Mouse (Mus musculus): ENCODE measurements around the gene Tbc1d10a. TPM values are rescaled to one million over a fixed set of nuclear protein-coding genes. Genes with fewer than 3 reads are reported as not detected.

Tbc1d10a gene
- polyA plus RNA-seq (2016; fragmentation: Nextera tagmentation; extraction: Ambion mirVana) = 26.3 and 26.4 TPM in 2 replicates

- WGBS = under 1% methylated on average over 71 of the region's 71 CpGs
- Histone ChIP-seq H3K4me3 (peak within 1 kb of the TSS; percentile 91), H3K4me1 (peaks cover 21% of the 10 kb centered on the region), H3K27ac (replicated peaks) (peak within 1 kb of the TSS; percentile 84), H3K27me3 (ENCODE audit: low read depth, poor library complexity, severe bottlenecking) (peaks cover 11% of the 10 kb centered on the region), H3K36me3 (peaks cover 23% of the 10 kb centered on the region), H3K9me3 (replicated peaks) (no peaks in the 10 kb centered on the region)
- peak; percentile 98 for DNase-seq (ENCODE audit: low spot score)
These were observed at the start of gene Tbc1d10a for GRCm38 (mm10) chr11:4186486-4187317. Gene Tbc1d10a (plus strand): TSS chr11:4186789.

- H3K36me3 ChIP-seq = peaks cover 70% of the 10 kb centered on the region
- WGBS = 76% methylated on average over 2 of the region's 2 CpGs
These were observed 47.6 kb upstream of the Tbc1d10a start for GRCm38 (mm10) chr11:4138964-4139363.

GRCm38 (mm10) chr11:4141505-4141904 is 45.1 kb upstream of the Tbc1d10a start:
- H3K4me1 ChIP-seq = peaks cover 7% of the 10 kb centered on the region
- DNase-seq (ENCODE audit: low spot score) = no peak
- no peak overlapping the region for H3K27ac ChIP-seq (replicated peaks)
- no peaks in the 10 kb centered on the region for H3K9me3 ChIP-seq (replicated peaks)
- peaks cover 80% of the 10 kb centered on the region for H3K36me3 ChIP-seq
- H3K4me3 ChIP-seq = no peak overlapping the region
- H3K27me3 ChIP-seq (ENCODE audit: low read depth, poor library complexity, severe bottlenecking) = no peaks in the 10 kb centered on the region

More at GRCm38 (mm10) chr11:4138964-4139363, 47.6 kb upstream of the Tbc1d10a start:
- no peak for DNase-seq (ENCODE audit: low spot score)
- Histone ChIP-seq H3K27ac (replicated peaks) (no peak overlapping the region), H3K4me3 (no peak overlapping the region), H3K4me1 (peaks cover 21% of the 10 kb centered on the region), H3K27me3 (ENCODE audit: low read depth, poor library complexity, severe bottlenecking) (no peaks in the 10 kb centered on the region), H3K9me3 (replicated peaks) (no peaks in the 10 kb centered on the region)

- no peaks in the 10 kb centered on the region for H3K27me3 ChIP-seq (ENCODE audit: low read depth, poor library complexity, severe bottlenecking)
- WGBS = 86% methylated on average over 4 of the region's 4 CpGs
- no peak overlapping the region for H3K27ac ChIP-seq (replicated peaks)
- H3K4me3 ChIP-seq = no peak overlapping the region
- peaks cover 3% of the 10 kb centered on the region; the same call in 1 of the 2 replicates for H3K4me1 ChIP-seq
- no peaks in the 10 kb centered on the region for H3K9me3 ChIP-seq (replicated peaks)
- peaks cover 76% of the 10 kb centered on the region for H3K36me3 ChIP-seq
- DNase-seq (ENCODE audit: low spot score) = no peak
These were observed 44.2 kb upstream of the Tbc1d10a start for GRCm38 (mm10) chr11:4142352-4142751.

- WGBS = 92% methylated on average over 21 of the region's 21 CpGs
- Histone ChIP-seq H3K4me3 (no peak overlapping the region), H3K9me3 (replicated peaks) (no peaks in the 10 kb centered on the region), H3K27me3 (ENCODE audit: low read depth, poor library complexity, severe bottlenecking) (no peaks in the 10 kb centered on the region), H3K27ac (replicated peaks) (no peak overlapping the region), H3K36me3 (peaks cover 68% of the 10 kb centered on the region), H3K4me1 (peaks cover 9% of the 10 kb centered on the region)
- no peak for DNase-seq (ENCODE audit: low spot score)
These were observed 43.1 kb upstream of the Tbc1d10a start for GRCm38 (mm10) chr11:4143281-4144062.

- WGBS = 81% methylated on average over 6 of the region's 6 CpGs
- Histone ChIP-seq H3K27me3 (ENCODE audit: low read depth, poor library complexity, severe bottlenecking) (no peaks in the 10 kb centered on the region), H3K4me3 (no peak overlapping the region), H3K27ac (replicated peaks) (0 out of 2 replicates have a peak overlapping the region, but pooled peaks have one; percentile 9), H3K9me3 (replicated peaks) (no peaks in the 10 kb centered on the region), H3K36me3 (peaks cover 49% of the 10 kb centered on the region), H3K4me1 (peaks cover 9% of the 10 kb centered on the region)
- no peak for DNase-seq (ENCODE audit: low spot score)
These were observed 40.2 kb upstream of the Tbc1d10a start for GRCm38 (mm10) chr11:4146381-4146780.

- 0 out of 2 replicates have a peak overlapping the region, but pooled peaks have one; percentile 55 for H3K27ac ChIP-seq (replicated peaks)
- H3K4me1 ChIP-seq = peaks cover 9% of the 10 kb centered on the region
- H3K9me3 ChIP-seq (replicated peaks) = no peaks in the 10 kb centered on the region
- H3K4me3 ChIP-seq = no peak overlapping the region
- H3K36me3 ChIP-seq = peaks cover 42% of the 10 kb centered on the region
- H3K27me3 ChIP-seq (ENCODE audit: low read depth, poor library complexity, severe bottlenecking) = no peaks in the 10 kb centered on the region
- DNase-seq (ENCODE audit: low spot score) = no peak
- 84% methylated on average over 10 of the region's 10 CpGs for WGBS
These were observed 39.5 kb upstream of the Tbc1d10a start for GRCm38 (mm10) chr11:4147098-4147497.

- Histone ChIP-seq H3K36me3 (peaks cover 32% of the 10 kb centered on the region), H3K27ac (replicated peaks) (no peak overlapping the region), H3K4me1 (peaks cover 9% of the 10 kb centered on the region), H3K4me3 (no peak overlapping the region), H3K27me3 (ENCODE audit: low read depth, poor library complexity, severe bottlenecking) (no peaks in the 10 kb centered on the region), H3K9me3 (replicated peaks) (no peaks in the 10 kb centered on the region)
- WGBS = 93% methylated on average over 5 of the region's 5 CpGs
- no peak for DNase-seq (ENCODE audit: low spot score)
These were observed 38.5 kb upstream of the Tbc1d10a start for GRCm38 (mm10) chr11:4148120-4148519.

- Histone ChIP-seq H3K27ac (replicated peaks) (no peak overlapping the region), H3K27me3 (ENCODE audit: low read depth, poor library complexity, severe bottlenecking) (no peaks in the 10 kb centered on the region), H3K9me3 (replicated peaks) (no peaks in the 10 kb centered on the region), H3K36me3 (peaks cover 27% of the 10 kb centered on the region), H3K4me1 (peaks cover 9% of the 10 kb centered on the region), H3K4me3 (no peak overlapping the region)
- WGBS = 90% methylated on average over 9 of the region's 9 CpGs
- DNase-seq (ENCODE audit: low spot score) = no peak
These were observed 37.9 kb upstream of the Tbc1d10a start for GRCm38 (mm10) chr11:4148536-4149156.

- DNase-seq (ENCODE audit: low spot score) = no peak
- H3K27me3 ChIP-seq (ENCODE audit: low read depth, poor library complexity, severe bottlenecking) = no peaks in the 10 kb centered on the region
- 82% methylated on average over 6 of the region's 6 CpGs for WGBS
- no peak overlapping the region for H3K27ac ChIP-seq (replicated peaks)
- peaks cover 19% of the 10 kb centered on the region for H3K36me3 ChIP-seq
- no peak overlapping the region for H3K4me3 ChIP-seq
- peaks cover 9% of the 10 kb centered on the region for H3K4me1 ChIP-seq
- H3K9me3 ChIP-seq (replicated peaks) = no peaks in the 10 kb centered on the region
These were observed 36.7 kb upstream of the Tbc1d10a start for GRCm38 (mm10) chr11:4149886-4150285.

- Histone ChIP-seq H3K36me3 (peaks cover 14% of the 10 kb centered on the region), H3K27me3 (ENCODE audit: low read depth, poor library complexity, severe bottlenecking) (no peaks in the 10 kb centered on the region), H3K4me3 (no peak overlapping the region), H3K27ac (replicated peaks) (no peak overlapping the region), H3K4me1 (peaks cover 13% of the 10 kb centered on the region), H3K9me3 (replicated peaks) (no peaks in the 10 kb centered on the region)
- no peak for DNase-seq (ENCODE audit: low spot score)
- WGBS = 93% methylated on average over 7 of the region's 7 CpGs
These were observed 32.9 kb upstream of the Tbc1d10a start for GRCm38 (mm10) chr11:4153694-4154093.

GRCm38 (mm10) chr11:4155641-4156040 is 30.9 kb upstream of the Tbc1d10a start:
- WGBS = 89% methylated on average over 5 of the region's 5 CpGs
- H3K27me3 ChIP-seq (ENCODE audit: low read depth, poor library complexity, severe bottlenecking) = no peaks in the 10 kb centered on the region
- H3K27ac ChIP-seq (replicated peaks) = no peak overlapping the region
- no peak overlapping the region for H3K4me3 ChIP-seq
- H3K9me3 ChIP-seq (replicated peaks) = no peaks in the 10 kb centered on the region
- no peak for DNase-seq (ENCODE audit: low spot score)
- H3K4me1 ChIP-seq = peaks cover 28% of the 10 kb centered on the region
- peaks cover 6% of the 10 kb centered on the region for H3K36me3 ChIP-seq
